8 mouse cellular contexts compared by ENCODE assay signal in the genomic region with DNA sequence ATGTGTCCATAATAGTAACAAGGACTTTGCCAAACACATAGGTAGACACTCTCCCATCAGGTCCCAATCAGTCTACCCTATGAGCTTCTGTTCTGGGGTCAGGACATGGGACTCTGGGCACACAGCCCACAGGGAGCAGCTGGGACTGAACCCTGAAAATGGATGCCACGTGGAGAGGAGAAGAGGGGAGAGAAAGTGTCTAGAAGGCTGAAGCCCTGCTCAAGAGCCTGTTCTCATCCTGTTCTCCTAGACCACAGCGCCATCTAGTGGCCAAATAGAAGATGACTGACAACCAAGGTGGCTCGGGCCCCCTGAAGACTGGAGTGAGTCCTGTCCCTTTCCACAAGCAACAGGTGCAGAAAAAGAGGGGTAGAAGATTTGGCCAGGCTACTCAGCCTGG.
DNase-seq lines count a peak whose midpoint lies in the region; ATAC-seq and TF ChIP-seq lines count a peak whose summit lies in the region.

No protein-coding gene starts in this region.

- H3K4me1 ChIP-seq in ES-Bruce4 (ENCODE audit: control insufficient read depth, insufficient read depth, low read length), result no peaks in the 10 kb centered on the region
- H3K4me1 ChIP-seq in bone marrow macrophage, adult 2 months (ENCODE audit: control insufficient read depth, insufficient read depth, low read length), result no peaks in the 10 kb centered on the region
- no peaks in the 10 kb centered on the region for H3K4me1 ChIP-seq in embryonic facial prominence, embryonic 14.5 days (ENCODE audit: control insufficient read depth, insufficient read depth, low read length)
- no peaks in the 10 kb centered on the region for H3K4me1 ChIP-seq in liver, postnatal 0 days (ENCODE audit: insufficient read depth)

- intact Hi-C loops in heart, postnatal 10 days (cut with DNase I), result loop anchor here (1.0 to 10.0 kb wide), 6 partner anchors 45 to 1118 kb away; partner anchors contain the start of gene Cdh4

- no peaks in the 10 kb centered on the region for H3K36me3 ChIP-seq in ES-Bruce4 (ENCODE audit: control insufficient read depth, insufficient read depth, low read length, poor library complexity, severe bottlenecking)
- H3K36me3 ChIP-seq in embryonic facial prominence, embryonic 14.5 days (ENCODE audit: control insufficient read depth, insufficient read depth, low read length), result no peaks in the 10 kb centered on the region
- H3K36me3 ChIP-seq in liver, postnatal 0 days (replicated peaks; ENCODE audit: insufficient read depth, low read length), result no peaks in the 10 kb centered on the region

- no peak for TF ChIP-seq POLR2A in ES-Bruce4 (IDR thresholded peaks at IDR 0.05; ENCODE audit: insufficient read depth, low read length)
- no peak for TF ChIP-seq POLR2A in bone marrow macrophage, adult 2 months (IDR thresholded peaks at IDR 0.05; ENCODE audit: borderline replicate concordance, low read depth, low read length)

- TF ChIP-seq CTCF in ES-Bruce4 (IDR thresholded peaks at IDR 0.05; ENCODE audit: low read depth, low read length), result peak; percentile 80
- TF ChIP-seq CTCF in bone marrow macrophage, adult 2 months (IDR thresholded peaks at IDR 0.05; ENCODE audit: low read depth, low read length), result peak; percentile 75; the same call in 1 of the 2 replicates
- TF ChIP-seq CTCF in liver, postnatal 0 days (IDR thresholded peaks at IDR 0.05; ENCODE audit: low read depth), result peak; percentile 86

- H3K27ac ChIP-seq in ES-Bruce4 (ENCODE audit: insufficient read depth, low read length), result no peak overlapping the region
- H3K27ac ChIP-seq in bone marrow macrophage, adult 2 months (ENCODE audit: insufficient read depth, low read depth, low read length), result no peak overlapping the region
- no peak overlapping the region for H3K27ac ChIP-seq in embryonic facial prominence, embryonic 14.5 days (replicated peaks; ENCODE audit: low read depth, low read length)
- H3K27ac ChIP-seq in liver, postnatal 0 days (ENCODE audit: low read depth), result no peak overlapping the region

- peak; percentile 32 for ATAC-seq in embryonic facial prominence, embryonic 14.5 days (ENCODE audit: low read depth)
- ATAC-seq in liver, postnatal 0 days, result no peak

- no peak overlapping the region for H3K4me3 ChIP-seq in ES-Bruce4 (ENCODE audit: low read depth, low read length)
- H3K4me3 ChIP-seq in bone marrow macrophage, adult 2 months (ENCODE audit: insufficient read depth, low read length), result no peak overlapping the region
- H3K4me3 ChIP-seq in embryonic facial prominence, embryonic 14.5 days (ENCODE audit: low read depth, low read length), result no peak overlapping the region
- H3K4me3 ChIP-seq in liver, postnatal 0 days (ENCODE audit: low read depth, low read length), result no peak overlapping the region

- no peaks in the 10 kb centered on the region for H3K9me3 ChIP-seq in ES-Bruce4 (replicated peaks; ENCODE audit: control insufficient read depth, insufficient read depth, low read length, poor library complexity, severe bottlenecking)
- no peaks in the 10 kb centered on the region for H3K9me3 ChIP-seq in embryonic facial prominence, embryonic 14.5 days (ENCODE audit: control insufficient read depth, low read length)
- no peaks in the 10 kb centered on the region for H3K9me3 ChIP-seq in liver, postnatal 0 days (ENCODE audit: low read length)

- H3K9ac ChIP-seq in ES-Bruce4 (ENCODE audit: low read depth, poor library complexity, severe bottlenecking), result no peak overlapping the region
- no peak overlapping the region for H3K9ac ChIP-seq in embryonic facial prominence, embryonic 14.5 days (ENCODE audit: low read depth, low read length)
- H3K9ac ChIP-seq in liver, postnatal 0 days (replicated peaks), result no peak overlapping the region

- H3K27me3 ChIP-seq in ES-Bruce4 (ENCODE audit: control insufficient read depth, insufficient read depth, low read length, poor library complexity, severe bottlenecking), result no peaks in the 10 kb centered on the region
- 0 out of 2 replicates have a peak, but pooled peaks cover 5% of the 10 kb centered on the region for H3K27me3 ChIP-seq in embryonic facial prominence, embryonic 14.5 days (replicated peaks; ENCODE audit: control insufficient read depth, insufficient read depth, low read length)
- no peaks in the 10 kb centered on the region for H3K27me3 ChIP-seq in liver, postnatal 0 days (ENCODE audit: insufficient read depth, low read length)

- no peak overlapping the region for H3K4me2 ChIP-seq in embryonic facial prominence, embryonic 14.5 days (ENCODE audit: low read depth, low read length)
- no peak overlapping the region for H3K4me2 ChIP-seq in liver, postnatal 0 days (ENCODE audit: low read depth, low read length)

- TF ChIP-seq EP300 in ES-Bruce4 (IDR thresholded peaks at IDR 0.05; ENCODE audit: insufficient read depth, low read depth, low read length), result no peak
- TF ChIP-seq EP300 in liver, postnatal 0 days (IDR thresholded peaks at IDR 0.05; ENCODE audit: low read depth), result no peak

- peak; percentile 81 for DNase-seq in embryonic facial prominence, embryonic 14.5 days (ENCODE audit: low spot score)
- peak; percentile 59 to 84 for DNase-seq in heart, postnatal 10 days
- peak; percentile 36 to 79 for DNase-seq in kidney, postnatal 36 days
- peak; percentile 71 for DNase-seq in liver, postnatal 0 days
- DNase-seq in ovary, postnatal 14 days (ENCODE audit: low spot score), result peak; percentile 63
- DNase-seq in thymus, postnatal 14 days, result peak; percentile 63

- WGBS in embryonic facial prominence, embryonic 14.5 days, result 0% methylated on average over 3 of the region's 3 CpGs
- whole genome bisulfite sequencing in liver, postnatal 0 days (ENCODE audit: insufficient replicate concordance), result 4% methylated on average over 3 of the region's 3 CpGs
